Mouse (Mus musculus): ENCODE data around the gene Rbm5.

Gene Rbm5

DNA sequence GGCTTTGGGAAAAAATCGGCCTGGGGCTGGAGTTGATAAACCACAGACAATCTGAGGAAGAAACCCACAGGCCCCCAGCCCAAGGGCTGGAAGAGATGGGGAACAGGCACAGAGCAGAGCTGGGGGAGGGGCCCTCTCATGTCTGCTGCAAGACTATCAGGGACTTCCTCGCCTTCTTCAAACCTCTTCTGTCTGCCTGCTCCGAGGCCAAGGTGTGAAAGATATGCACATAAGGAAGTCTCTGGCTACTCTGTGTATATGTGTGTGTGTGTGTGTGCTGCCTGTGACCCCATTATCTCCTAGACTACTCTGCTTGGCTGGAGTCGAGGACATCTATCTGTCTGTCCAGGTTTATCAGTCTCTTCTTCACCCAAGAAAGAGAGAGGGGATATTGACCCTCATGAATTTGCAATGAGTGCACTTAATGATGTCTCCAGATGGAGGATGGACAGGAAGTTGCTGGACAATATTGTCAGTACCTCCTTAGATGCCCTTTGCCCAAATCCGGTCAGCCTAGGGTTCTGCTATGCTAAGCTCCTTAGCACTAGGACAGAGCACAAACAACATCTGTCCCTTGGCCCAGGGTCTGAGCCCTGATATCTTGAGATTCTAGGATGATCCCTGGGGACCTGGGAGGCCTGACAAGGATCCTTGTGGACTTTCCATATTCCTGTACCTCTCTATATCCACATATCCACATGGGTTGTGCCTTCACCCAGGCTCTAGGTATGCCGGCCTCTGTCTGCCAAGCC, 41.7 kb downstream of the Rbm5 start:
- no peak for DNase-seq

DNA sequence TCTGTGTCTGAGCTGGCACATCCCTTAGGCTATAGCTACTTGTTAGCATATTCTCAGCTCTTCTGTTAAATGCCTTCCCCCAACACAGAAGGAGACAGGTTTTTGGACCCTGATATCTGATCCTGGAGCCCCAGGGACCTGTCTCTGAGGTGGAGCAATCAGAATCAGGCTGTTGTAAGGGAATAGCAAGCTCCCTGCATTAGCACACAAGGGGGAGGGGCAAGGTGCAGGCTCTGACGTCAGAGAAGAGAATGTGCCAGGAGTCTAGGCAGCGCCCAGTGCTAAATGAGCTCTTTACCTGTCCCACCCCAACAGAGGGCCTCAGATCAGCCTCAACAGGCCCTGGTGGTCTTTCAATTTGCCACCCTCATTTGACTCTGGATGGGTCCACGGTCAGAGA, 43.8 kb downstream of the Rbm5 start:
- DNase-seq, result no peak

DNA sequence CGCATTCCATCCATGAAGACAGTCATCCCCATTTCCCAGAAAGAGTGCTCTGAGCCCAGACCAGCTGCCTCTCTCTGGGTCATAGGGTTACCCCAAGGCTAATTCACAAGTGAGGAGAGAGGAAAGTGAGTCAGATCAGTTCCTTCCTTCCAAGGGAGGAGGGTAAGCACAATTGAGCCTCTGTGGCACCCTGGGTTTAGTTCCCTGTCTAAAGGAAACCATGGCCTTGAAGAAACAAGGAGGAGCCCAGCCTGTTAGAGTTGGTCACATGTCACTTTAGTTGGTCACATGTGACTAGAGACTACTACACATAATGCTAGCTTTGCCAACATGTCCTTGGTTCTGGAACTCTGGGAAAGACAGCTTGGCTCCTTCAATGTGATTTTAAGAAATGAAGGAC, 46.0 kb downstream of the Rbm5 start:
- DNase-seq, result no peak

DNA sequence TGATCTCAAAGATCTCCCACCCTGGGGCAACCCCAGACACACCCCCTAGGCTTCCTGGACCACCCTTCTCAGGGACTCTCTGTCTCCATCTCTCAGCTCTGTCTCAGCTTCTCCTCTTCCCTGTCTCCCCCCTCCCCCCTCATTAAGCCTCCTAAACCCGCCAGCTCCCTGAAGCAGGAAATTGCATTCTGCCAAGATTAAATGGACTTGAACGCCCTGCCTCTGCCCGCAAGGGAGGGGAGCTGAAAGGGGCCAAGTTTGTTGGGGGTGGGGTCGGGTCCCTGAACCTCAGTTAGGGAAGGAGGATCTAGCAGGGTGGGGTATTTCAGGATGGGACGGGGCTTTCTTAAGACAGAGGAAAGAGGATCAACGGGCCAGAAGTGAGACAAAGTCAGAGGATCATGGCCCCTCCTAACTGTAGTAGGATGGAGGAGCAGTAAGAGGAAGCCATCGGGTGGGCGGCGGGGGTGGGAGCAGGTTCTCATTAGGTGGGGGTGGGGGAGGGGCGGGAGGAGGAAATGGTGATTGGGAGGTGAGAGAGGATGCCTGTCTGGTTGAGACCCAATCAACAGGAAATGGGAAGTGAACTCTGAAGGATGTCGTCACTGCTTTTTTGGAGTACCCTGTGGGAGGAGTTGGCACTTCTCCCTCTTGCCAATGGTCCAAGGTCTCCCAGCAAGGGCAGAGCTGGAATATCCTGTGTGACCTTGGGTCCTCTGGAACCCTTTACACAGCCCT, 46.8 kb downstream of the Rbm5 start:
- DNase-seq, result no peak

DNA sequence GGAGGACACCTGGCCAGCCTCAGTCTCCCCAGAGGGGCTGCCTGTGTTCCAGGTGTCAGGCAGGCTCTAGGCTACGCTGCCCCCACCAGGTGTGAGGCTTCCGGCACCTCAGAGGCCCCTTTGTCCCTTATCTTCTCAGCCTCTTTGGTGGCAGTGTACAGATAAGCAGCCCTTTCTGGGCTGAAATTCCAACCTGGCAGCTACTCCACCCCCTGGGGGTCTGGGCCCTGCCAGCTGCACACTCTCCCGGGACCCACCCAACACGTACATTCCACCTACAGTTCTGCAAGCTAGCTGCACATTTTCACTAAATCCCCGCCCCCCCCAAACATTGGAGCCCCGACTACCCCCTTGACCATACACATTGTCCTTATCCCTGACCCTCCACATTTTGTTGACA, 47.5 kb downstream of the Rbm5 start:
- DNase-seq, result no peak

DNA sequence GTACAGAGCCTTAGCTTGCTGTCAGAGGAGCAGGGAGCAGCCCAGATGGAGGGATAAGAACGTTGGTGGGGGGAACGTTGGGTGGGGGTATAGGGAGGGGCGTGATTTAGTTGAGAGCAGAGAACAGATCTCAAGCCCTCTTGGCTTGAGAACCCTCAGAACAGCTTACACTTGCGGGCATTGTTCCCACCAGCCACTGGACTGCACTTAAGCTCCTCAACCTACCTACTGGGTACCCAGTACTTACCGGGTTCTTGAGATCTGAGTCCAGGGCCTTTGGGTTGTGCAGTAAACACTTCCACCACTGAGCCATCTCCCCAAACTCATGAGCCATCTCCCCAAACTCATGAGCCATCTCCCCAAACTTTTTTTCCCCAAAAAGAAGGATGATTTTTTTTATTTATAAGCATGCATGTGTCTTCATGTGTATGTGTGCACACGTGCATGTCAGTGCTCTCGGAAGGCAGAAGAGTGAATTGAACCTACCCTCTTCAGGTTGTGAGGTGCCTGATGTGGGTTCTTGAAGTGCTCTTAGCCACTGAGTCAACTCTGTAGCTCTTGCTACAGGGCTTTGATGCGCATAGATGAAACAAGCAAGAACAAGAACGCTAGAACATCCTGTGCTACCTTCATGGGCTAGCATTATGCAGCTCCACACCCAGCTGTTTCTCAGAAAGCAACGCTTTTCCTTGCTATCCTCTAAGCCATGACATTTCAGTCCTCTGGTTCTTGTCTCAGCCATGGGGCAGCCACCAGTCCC, 51.8 kb downstream of the Rbm5 start:
- no peak for DNase-seq

DNA sequence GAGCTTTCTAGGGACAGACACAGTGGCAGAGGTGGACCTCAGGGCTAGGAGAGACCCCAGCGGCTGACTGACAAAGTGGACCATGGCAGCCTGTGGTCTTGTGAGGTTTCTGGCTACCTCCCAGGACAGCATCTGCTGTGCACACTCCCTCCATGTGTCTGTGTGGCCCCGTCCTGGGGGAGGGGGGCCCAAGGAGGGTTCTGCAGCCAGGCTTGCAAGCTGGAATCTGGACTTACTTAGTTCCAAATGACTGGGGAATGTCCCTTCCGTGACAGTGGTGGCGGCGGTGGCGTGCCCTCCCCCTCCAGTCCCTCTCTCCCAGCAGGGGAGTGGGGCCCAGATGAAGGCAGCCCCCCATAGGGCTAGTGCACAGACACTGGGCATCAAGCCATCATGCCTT, 53.8 kb downstream of the Rbm5 start:
- no peak for DNase-seq

DNA sequence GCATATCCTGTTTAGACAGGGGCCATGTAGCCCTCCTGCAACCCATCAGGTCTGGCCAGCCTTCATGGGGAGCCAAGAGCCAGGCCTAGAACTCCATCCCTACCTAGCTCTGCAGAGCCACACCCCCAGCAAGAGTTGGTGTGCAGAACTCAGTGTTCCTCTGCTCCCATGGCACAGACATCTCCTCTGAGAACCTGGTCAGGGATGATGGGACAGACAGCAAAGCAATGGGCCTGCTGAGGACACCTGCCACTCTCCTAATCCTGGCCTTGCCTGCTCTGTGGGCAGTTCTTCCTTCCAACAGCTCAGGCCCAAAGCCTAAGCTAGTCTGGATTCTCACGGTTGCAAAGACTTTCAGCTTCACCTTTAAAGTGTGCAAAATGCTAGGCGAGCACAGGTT, 55.2 kb downstream of the Rbm5 start:
- DNase-seq, result no peak

DNA sequence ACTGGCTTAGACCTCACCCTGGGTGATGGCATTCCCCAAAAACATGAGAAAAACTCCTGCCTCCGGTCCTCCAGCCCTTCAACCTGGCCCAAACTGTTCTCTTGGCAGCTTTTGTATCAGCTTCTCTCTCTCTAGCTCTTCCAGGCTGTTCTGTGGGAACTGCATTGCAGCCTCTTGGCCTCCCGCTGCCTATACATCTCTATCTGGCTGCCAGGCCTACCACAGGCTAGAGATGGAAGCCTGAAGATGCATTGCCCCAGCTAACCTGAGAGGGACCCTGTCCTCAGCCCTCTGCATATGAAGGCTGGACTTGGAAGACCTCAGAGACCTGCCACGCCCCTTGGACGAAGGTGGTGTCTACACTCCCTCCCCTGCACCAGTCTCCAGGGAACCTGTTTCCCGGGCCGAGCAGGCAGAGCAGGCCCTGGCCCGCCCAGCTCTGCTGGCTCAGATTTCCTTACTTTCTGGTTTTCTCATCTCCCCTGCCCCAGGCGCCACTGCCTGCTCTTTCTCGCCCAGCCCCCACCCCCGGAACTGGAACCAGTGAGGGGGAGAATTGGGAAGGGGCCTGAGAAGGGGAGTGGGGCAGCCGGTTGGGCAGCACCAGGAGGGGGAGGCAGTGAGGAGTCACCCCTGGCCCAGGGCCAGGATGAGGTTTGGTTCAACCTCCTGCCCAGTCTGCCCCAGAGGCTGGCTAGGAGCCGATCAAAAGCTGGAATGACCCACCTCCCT, 56.4 kb downstream of the Rbm5 start:
- DNase-seq, result peak; percentile 59

DNA sequence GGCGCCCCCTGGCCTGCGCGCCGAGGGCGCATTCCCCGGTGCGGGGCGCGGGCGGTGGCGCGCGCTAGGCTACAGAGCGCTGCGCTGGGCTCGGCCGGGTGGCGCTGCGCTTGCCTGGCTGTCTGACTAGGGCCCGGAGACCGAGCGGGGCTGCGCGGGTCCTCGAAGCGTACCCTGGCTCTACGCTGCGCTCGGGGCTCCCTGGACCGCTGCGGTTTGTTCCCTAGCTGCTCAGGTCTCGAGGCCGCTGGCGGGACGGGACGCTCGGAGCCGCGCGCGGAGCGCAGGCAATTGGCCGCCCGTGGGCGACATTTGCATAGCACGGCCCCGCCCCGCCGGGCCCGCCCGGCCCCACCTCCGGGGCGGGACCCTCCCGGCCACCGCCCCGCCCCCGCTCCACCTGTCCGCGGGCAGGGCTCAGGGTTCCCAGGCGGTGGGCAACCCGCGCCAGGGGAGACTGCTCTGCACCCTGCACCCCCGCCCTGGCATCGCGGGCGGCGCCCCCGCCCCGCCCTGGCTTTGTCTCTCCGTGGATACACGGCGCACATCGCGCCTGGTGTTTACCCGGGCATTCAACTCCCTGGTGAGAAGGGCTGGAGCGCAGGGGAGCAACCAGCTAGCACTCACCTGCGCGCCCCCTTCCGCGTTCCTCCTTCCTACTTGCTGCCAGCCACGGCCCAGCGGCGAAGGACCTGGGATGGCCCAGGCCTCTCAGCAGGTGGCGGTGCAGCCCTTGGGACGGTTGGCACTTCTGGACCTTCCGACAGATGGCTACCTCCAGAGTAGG, 60.9 kb downstream of the Rbm5 start, which contains the start of gene Sema3f:
Gene Sema3f, minus strand, starts transcription at position 779 of the 787 bp plus-strand sequence.
- DNase-seq, result peak; percentile 82

DNA sequence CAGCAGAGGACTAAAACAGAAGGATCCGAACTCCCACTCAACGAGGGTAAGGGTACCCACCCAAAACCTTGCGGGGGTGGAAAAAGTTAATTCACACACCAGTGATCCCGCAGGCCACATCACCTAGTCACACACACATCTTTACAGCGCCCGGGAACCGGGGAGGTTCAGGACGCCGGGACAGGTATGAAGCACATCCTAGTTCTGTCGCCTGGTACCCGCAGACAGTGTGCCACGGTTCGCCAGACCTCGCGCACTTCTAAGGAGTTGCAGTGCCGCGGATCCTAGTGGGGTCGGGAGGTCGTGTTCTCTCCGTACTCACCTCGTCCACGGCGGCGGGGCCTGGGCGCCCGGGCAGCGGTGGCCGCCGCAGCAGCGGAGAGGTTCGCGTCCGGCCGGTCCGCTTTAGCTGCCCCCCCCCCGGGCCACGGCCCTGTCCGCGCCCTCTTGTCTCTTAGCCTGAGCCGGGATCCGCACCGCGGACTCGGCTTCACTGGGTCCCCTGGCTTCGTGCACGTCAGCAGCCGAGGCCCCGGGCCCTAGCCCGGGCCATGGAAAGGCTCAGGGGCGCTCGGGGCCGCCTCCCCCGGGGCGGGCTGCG, 61.6 kb downstream of the Rbm5 start:
- no peak for DNase-seq

DNA sequence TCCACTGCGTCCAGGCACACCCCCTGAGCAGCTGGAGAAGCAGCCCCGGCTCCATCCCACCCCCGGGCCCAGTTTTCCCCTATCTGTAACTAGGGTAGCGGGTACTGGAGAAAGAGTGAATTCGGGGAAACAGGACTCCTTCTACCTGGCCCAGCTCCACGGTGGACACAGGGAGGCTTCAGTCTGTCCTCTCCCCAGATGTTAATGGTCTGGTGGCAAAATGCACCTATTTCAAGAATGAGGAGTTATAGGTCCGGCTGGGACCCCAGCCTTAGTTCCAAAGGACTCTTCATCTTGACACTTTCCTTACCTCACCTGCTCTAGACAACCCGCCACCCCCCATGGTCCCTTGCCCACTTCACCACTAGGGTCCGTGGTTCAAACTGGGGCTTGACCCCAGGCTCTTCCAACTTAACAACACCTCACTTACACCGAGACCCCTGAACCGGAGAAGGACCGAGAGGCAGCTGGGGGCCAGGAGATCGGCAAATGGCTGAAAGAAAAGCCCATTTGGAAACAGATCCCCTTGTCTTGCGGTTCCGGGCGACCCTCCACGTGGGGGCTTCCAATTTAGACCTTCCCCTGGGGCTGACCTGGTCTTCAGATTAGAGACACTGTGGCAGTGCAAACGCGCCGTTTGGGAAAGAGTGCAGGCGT, 62.2 kb downstream of the Rbm5 start:
- no peak for DNase-seq

DNA sequence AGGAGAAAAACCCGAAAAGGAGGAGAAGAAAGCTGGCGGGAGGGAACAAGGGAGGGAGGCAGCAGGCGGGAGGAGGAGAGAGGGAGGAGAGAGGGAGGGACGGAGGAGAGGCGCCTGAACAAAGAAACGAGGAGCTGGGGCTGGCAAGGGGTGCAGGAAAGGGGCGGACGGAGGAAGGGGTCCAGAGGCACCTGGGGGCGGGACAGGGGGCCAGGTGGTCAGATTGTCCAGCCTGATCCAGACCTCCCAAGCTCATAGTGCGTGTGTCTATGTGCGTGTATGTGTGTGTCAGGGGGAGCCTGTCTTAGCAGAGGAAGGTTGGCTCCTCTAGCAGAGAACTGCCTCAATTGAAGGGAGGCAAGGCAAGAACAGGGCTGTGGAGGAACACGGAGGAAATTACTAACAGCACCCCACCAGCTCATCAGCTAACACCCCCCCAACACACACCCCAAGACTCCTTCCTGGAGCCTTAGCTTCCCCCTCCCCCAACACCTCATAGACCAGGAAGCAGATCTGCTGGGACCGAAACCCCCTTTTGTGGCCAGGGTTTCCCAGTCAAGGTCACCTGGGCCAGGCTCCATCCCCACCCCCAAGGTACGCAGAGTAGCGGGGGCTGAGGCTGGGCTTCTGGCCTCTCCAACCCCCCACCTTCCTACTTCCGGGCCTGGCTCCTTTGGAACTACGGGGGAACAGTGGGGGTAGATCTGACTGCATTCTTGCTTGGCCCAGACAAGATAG, 62.9 kb downstream of the Rbm5 start:
- DNase-seq, result no peak

DNA sequence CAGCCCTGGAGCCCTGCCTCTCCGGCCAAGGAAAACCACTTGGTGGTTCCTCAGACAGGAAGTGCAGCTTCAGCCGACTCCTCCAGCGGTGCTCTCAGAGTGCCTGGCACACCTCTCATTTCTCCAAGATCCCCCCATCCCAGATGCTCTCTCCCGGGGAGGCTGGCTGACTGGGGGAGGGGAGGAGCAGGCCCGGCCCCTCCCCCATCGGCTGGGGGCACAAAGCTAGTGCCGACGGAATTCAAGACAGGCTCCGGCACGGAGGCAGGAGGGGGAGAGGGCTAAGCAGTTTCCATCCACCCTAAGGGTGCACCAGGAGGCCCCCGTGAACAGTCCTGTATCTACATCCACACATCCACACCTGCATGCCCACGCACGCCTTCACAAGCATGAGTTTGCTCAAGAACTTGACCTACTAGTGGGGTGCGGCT, 64.0 kb downstream of the Rbm5 start:
- DNase-seq, result no peak

DNA sequence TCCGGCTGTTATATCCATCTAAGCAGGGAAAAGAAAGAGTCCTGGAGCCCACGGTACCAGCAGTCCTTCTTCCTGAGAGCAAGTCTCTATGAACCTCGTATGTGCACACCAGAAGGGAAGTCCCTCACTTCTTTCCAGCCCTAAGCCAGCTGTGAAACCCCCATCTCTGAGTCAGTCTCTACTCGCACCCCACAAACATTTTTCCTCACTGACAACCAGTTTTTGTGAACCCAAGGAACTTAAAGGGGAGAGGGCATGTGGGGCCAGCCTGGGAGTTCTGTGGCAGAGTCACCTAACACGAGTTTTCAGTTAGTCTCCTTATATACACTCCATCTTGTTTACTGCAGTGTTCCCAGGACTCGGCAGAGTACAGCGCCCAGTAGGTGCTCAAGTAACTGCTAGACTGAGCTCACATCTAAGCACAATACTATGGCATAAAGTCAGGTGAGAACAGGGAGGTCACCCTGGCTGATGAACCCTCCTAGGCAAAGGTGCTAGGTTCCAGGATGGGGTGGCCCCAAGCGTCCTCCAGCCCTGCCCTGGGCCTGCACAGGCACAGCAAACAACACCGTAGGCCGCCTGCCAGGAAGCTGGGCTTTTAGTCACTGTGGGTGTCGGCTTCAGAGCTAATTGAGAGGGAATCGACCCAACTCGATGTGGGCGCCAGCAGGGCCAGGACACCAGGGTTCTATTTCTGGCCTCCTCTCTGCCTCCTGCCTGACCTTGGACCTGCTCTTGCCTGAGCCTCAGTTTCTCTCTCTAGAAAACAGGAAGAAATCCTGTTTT, 67.3 kb downstream of the Rbm5 start:
- DNase-seq, result no peak

DNA sequence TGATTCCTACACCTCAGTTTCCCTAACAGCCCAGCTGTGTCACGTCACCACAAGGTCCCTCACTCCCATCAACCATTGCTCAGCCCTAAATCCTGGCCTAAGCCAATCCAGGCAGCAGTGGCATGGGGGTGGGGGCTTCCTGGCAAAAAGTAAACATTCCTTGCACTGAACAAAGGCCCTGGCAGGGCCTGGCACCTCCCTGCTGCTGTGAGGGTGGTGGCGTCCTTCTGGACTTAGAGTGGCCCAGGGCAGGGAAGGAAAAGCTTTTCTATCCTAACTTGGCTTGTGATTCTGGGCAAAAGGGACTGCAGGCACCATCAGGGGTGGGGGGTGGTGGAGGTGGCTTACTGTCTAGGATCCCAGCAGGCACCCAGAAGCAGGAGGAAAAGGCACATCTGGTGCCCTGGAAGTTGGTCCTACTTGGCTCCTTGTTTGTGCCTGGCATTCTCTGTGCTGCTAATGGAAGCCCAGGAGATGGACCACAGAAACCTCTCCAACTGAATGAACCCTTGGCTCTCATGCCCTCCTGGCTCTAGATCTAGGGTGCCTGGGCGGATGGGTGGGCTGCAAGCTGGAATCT, 68.1 kb downstream of the Rbm5 start:
- DNase-seq, result no peak

DNA sequence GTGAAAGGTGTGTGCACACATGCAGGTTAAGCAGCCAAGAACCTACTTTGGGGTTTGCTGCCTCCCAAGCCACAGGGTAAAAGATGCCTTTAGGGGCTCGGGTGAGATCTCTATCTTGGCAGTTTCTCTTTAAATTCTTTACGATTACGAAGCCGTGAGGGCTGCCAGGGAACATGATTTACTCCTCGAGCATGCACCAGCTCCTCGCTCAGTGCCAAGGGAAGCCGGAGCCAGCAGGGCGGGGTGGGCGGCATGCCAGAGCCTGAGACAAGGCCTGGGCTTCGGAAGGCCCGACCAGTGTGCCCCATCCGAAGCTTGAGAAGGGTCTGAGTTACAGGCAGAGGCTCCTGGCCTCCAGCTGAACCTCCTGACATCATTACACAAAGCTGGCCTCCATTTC, 69.2 kb downstream of the Rbm5 start:
- DNase-seq, result peak; percentile 80

DNA sequence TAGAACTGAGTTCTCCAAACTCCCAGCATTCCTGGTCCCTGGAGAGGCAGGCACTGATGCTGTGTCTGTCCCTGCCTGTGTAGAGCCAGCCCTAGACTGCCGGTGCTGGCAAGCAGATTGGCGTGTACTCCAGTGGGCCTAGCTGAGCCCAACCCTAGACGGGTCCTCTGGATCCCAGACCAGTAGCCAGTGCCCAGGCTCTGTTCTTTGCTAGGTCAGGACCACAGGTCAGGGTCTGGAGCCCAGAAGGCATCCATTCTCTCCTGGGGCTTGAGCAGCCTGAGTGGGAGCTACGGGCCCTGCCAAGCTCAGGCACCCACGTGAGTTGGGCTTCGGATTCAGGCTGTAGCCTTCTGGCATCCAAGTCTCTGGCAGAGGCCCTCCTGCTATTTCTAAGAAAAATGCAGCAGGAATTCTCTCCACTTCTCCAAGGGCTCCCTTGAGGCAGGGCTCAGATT, 70.7 kb downstream of the Rbm5 start:
- no peak for DNase-seq

DNA sequence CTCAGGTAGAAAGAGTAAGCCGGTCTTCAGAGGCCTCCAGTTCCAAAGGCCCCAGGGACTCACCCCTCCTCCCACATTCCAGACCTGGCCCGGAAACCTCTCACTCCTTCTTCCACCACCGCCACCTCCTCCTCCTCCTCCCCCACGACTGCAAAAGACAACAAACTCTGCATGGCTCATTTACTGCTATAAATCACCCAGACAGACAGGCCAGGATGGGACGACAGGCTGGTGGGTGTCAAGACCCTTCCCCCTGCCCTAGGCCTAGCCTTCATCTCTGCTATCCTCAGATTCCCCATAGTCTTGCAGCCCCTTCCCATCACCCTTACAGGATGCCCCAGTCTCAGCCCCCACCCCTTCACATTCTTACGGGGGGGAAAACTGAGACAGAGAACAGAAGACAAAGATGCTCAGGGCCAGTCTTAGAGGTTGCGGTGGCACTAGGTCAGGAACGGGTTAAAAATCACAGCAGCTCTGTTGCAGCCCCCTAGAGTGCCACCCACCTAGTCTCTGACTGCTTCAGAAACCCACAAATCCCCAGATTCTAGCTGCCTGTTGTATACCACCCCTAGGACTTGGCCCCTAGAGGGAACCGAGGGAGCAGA, 71.3 kb downstream of the Rbm5 start:
- no peak for DNase-seq
